Mouse (Mus musculus): Measurements from ENCODE around the gene Tor1aip1. TPM values are rescaled to one million over a fixed set of nuclear protein-coding genes. Genes with fewer than 3 reads are reported as not detected.

Tor1aip1 gene
- polyA plus RNA-seq, 1 experiment from 2014 or later: 44.1 TPM

- DNase-seq (ENCODE audit: low spot score): no peak
- Histone ChIP-seq H3K9ac (ENCODE audit: low read depth, low read length) (no peak overlapping the region), H3K9me3 (ENCODE audit: control insufficient read depth, low read length) (no peaks in the 10 kb centered on the region), H3K27ac (ENCODE audit: low read depth, low read length) (no peak overlapping the region), H3K36me3 (ENCODE audit: control insufficient read depth, insufficient read depth, low read length) (no peaks in the 10 kb centered on the region; the same call in 1 of the 2 replicates), H3K4me1 (replicated peaks; ENCODE audit: control insufficient read depth, insufficient read depth, low read length) (no peaks in the 10 kb centered on the region), H3K27me3 (ENCODE audit: control insufficient read depth, insufficient read depth, low read length) (no peaks in the 10 kb centered on the region), H3K4me3 (ENCODE audit: low read depth, low read length) (no peak overlapping the region), H3K4me2 (replicated peaks; ENCODE audit: low read depth, low read length) (no peak overlapping the region)
- 88% methylated on average over 8 of the region's 8 CpGs for WGBS
- ATAC-seq (ENCODE audit: low FRiP score): no peak
Observed at GRCm38 (mm10) chr1:156024831-156025503, 11.3 kb downstream of the Tor1aip1 start.

GRCm38 (mm10) chr1:156020402-156020801, 15.9 kb downstream of the Tor1aip1 start:
- no peak overlapping the region for H3K4me2 ChIP-seq (replicated peaks; ENCODE audit: low read depth, low read length)
- DNase-seq (ENCODE audit: low spot score) (no peak), ATAC-seq (ENCODE audit: low FRiP score) (no peak)
- WGBS: 100% methylated on average over 1 of the region's 1 CpGs
- H3K9ac ChIP-seq (ENCODE audit: low read depth, low read length): no peak overlapping the region
- no peak overlapping the region for H3K4me3 ChIP-seq (ENCODE audit: low read depth, low read length)
- no peaks in the 10 kb centered on the region for H3K27me3 ChIP-seq (ENCODE audit: control insufficient read depth, insufficient read depth, low read length)
- H3K27ac ChIP-seq (ENCODE audit: low read depth, low read length): no peak overlapping the region
- H3K9me3 ChIP-seq (ENCODE audit: control insufficient read depth, low read length): no peaks in the 10 kb centered on the region
- H3K36me3 ChIP-seq (ENCODE audit: control insufficient read depth, insufficient read depth, low read length): peaks cover 2% of the 10 kb centered on the region; the same call in 1 of the 2 replicates
- no peaks in the 10 kb centered on the region for H3K4me1 ChIP-seq (replicated peaks; ENCODE audit: control insufficient read depth, insufficient read depth, low read length)

GRCm38 (mm10) chr1:156019800-156020199, 16.5 kb downstream of the Tor1aip1 start:
- peaks cover 2% of the 10 kb centered on the region; the same call in 1 of the 2 replicates for H3K36me3 ChIP-seq (ENCODE audit: control insufficient read depth, insufficient read depth, low read length)
- H3K9me3 ChIP-seq (ENCODE audit: control insufficient read depth, low read length): no peaks in the 10 kb centered on the region
- H3K27ac ChIP-seq (ENCODE audit: low read depth, low read length): no peak overlapping the region
- H3K4me2 ChIP-seq (replicated peaks; ENCODE audit: low read depth, low read length): no peak overlapping the region
- no peaks in the 10 kb centered on the region for H3K27me3 ChIP-seq (ENCODE audit: control insufficient read depth, insufficient read depth, low read length)
- H3K4me1 ChIP-seq (replicated peaks; ENCODE audit: control insufficient read depth, insufficient read depth, low read length): no peaks in the 10 kb centered on the region
- WGBS: 100% methylated on average over 1 of the region's 1 CpGs
- H3K4me3 ChIP-seq (ENCODE audit: low read depth, low read length): no peak overlapping the region
- DNase-seq (ENCODE audit: low spot score) (no peak), ATAC-seq (ENCODE audit: low FRiP score) (no peak)
- H3K9ac ChIP-seq (ENCODE audit: low read depth, low read length): no peak overlapping the region

GRCm38 (mm10) chr1:156009003-156009402, 27.3 kb downstream of the Tor1aip1 start:
- ATAC-seq (ENCODE audit: low FRiP score): no peak
- H3K4me1 ChIP-seq (replicated peaks; ENCODE audit: control insufficient read depth, insufficient read depth, low read length): no peaks in the 10 kb centered on the region
- no peak overlapping the region for H3K4me2 ChIP-seq (replicated peaks; ENCODE audit: low read depth, low read length)
- WGBS: 97% methylated on average over 1 of the region's 1 CpGs
- no peak overlapping the region for H3K4me3 ChIP-seq (ENCODE audit: low read depth, low read length)
- H3K9me3 ChIP-seq (ENCODE audit: control insufficient read depth, low read length): no peaks in the 10 kb centered on the region
- H3K27me3 ChIP-seq (ENCODE audit: control insufficient read depth, insufficient read depth, low read length): no peaks in the 10 kb centered on the region
- no peak for DNase-seq (ENCODE audit: low spot score)
- H3K36me3 ChIP-seq (ENCODE audit: control insufficient read depth, insufficient read depth, low read length): peaks cover 2% of the 10 kb centered on the region; the same call in 1 of the 2 replicates
- H3K9ac ChIP-seq (ENCODE audit: low read depth, low read length): no peak overlapping the region
- no peak overlapping the region for H3K27ac ChIP-seq (ENCODE audit: low read depth, low read length)

- DNase-seq (ENCODE audit: low spot score) (no peak), ATAC-seq (ENCODE audit: low FRiP score) (no peak)
- no peaks in the 10 kb centered on the region for H3K9me3 ChIP-seq (ENCODE audit: control insufficient read depth, low read length)
- H3K9ac ChIP-seq (ENCODE audit: low read depth, low read length): no peak overlapping the region
- H3K27me3 ChIP-seq (ENCODE audit: control insufficient read depth, insufficient read depth, low read length): no peaks in the 10 kb centered on the region
- no peak overlapping the region for H3K4me3 ChIP-seq (ENCODE audit: low read depth, low read length)
- peaks cover 2% of the 10 kb centered on the region; the same call in 1 of the 2 replicates for H3K36me3 ChIP-seq (ENCODE audit: control insufficient read depth, insufficient read depth, low read length)
- no peak overlapping the region for H3K4me2 ChIP-seq (replicated peaks; ENCODE audit: low read depth, low read length)
- WGBS: 95% methylated on average over 11 of the region's 11 CpGs
- H3K27ac ChIP-seq (ENCODE audit: low read depth, low read length): no peak overlapping the region
- no peaks in the 10 kb centered on the region for H3K4me1 ChIP-seq (replicated peaks; ENCODE audit: control insufficient read depth, insufficient read depth, low read length)
Observed at GRCm38 (mm10) chr1:156005906-156006305, 30.4 kb downstream of the Tor1aip1 start.

GRCm38 (mm10) chr1:156003201-156003935, 32.9 kb downstream of the Tor1aip1 start:
- Histone ChIP-seq H3K4me2 (replicated peaks; ENCODE audit: low read depth, low read length) (no peak overlapping the region), H3K9me3 (ENCODE audit: control insufficient read depth, low read length) (no peaks in the 10 kb centered on the region), H3K27ac (ENCODE audit: low read depth, low read length) (no peak overlapping the region), H3K9ac (ENCODE audit: low read depth, low read length) (no peak overlapping the region), H3K36me3 (ENCODE audit: control insufficient read depth, insufficient read depth, low read length) (peaks cover 2% of the 10 kb centered on the region; the same call in 1 of the 2 replicates), H3K4me3 (ENCODE audit: low read depth, low read length) (no peak overlapping the region), H3K4me1 (replicated peaks; ENCODE audit: control insufficient read depth, insufficient read depth, low read length) (no peaks in the 10 kb centered on the region), H3K27me3 (ENCODE audit: control insufficient read depth, insufficient read depth, low read length) (no peaks in the 10 kb centered on the region)
- DNase-seq (ENCODE audit: low spot score): no peak
- WGBS: 91% methylated on average over 7 of the region's 7 CpGs
- no peak for ATAC-seq (ENCODE audit: low FRiP score)

- WGBS: 87% methylated on average over 8 of the region's 8 CpGs
- ATAC-seq (ENCODE audit: low FRiP score) (no peak), DNase-seq (ENCODE audit: low spot score) (no peak)
- Histone ChIP-seq H3K9me3 (ENCODE audit: control insufficient read depth, low read length) (no peaks in the 10 kb centered on the region), H3K27ac (ENCODE audit: low read depth, low read length) (no peak overlapping the region), H3K4me1 (replicated peaks; ENCODE audit: control insufficient read depth, insufficient read depth, low read length) (no peaks in the 10 kb centered on the region), H3K4me3 (ENCODE audit: low read depth, low read length) (no peak overlapping the region), H3K4me2 (replicated peaks; ENCODE audit: low read depth, low read length) (no peak overlapping the region), H3K9ac (ENCODE audit: low read depth, low read length) (no peak overlapping the region), H3K27me3 (ENCODE audit: control insufficient read depth, insufficient read depth, low read length) (no peaks in the 10 kb centered on the region), H3K36me3 (ENCODE audit: control insufficient read depth, insufficient read depth, low read length) (peaks cover 2% of the 10 kb centered on the region; the same call in 1 of the 2 replicates)
Observed at GRCm38 (mm10) chr1:156002366-156002765, 33.9 kb downstream of the Tor1aip1 start.

- Histone ChIP-seq H3K27ac (ENCODE audit: low read depth, low read length) (no peak overlapping the region), H3K27me3 (ENCODE audit: control insufficient read depth, insufficient read depth, low read length) (no peaks in the 10 kb centered on the region), H3K4me3 (ENCODE audit: low read depth, low read length) (no peak overlapping the region), H3K4me2 (replicated peaks; ENCODE audit: low read depth, low read length) (no peak overlapping the region), H3K4me1 (replicated peaks; ENCODE audit: control insufficient read depth, insufficient read depth, low read length) (no peaks in the 10 kb centered on the region), H3K9ac (ENCODE audit: low read depth, low read length) (no peak overlapping the region), H3K9me3 (ENCODE audit: control insufficient read depth, low read length) (no peaks in the 10 kb centered on the region), H3K36me3 (ENCODE audit: control insufficient read depth, insufficient read depth, low read length) (no peaks in the 10 kb centered on the region)
- ATAC-seq (ENCODE audit: low FRiP score) (no peak), DNase-seq (ENCODE audit: low spot score) (no peak)
- WGBS: 90% methylated on average over 2 of the region's 2 CpGs
Observed at GRCm38 (mm10) chr1:155995612-155996011, 40.7 kb downstream of the Tor1aip1 start.

- Histone ChIP-seq H3K4me1 (replicated peaks; ENCODE audit: control insufficient read depth, insufficient read depth, low read length) (no peaks in the 10 kb centered on the region), H3K4me2 (replicated peaks; ENCODE audit: low read depth, low read length) (no peak overlapping the region), H3K27me3 (ENCODE audit: control insufficient read depth, insufficient read depth, low read length) (no peaks in the 10 kb centered on the region), H3K4me3 (ENCODE audit: low read depth, low read length) (no peak overlapping the region), H3K9ac (ENCODE audit: low read depth, low read length) (no peak overlapping the region), H3K36me3 (ENCODE audit: control insufficient read depth, insufficient read depth, low read length) (no peaks in the 10 kb centered on the region), H3K27ac (ENCODE audit: low read depth, low read length) (no peak overlapping the region), H3K9me3 (ENCODE audit: control insufficient read depth, low read length) (no peaks in the 10 kb centered on the region)
- no peak for DNase-seq (ENCODE audit: low spot score)
- no peak for ATAC-seq (ENCODE audit: low FRiP score)
- 91% methylated on average over 2 of the region's 2 CpGs for WGBS
Observed at GRCm38 (mm10) chr1:155994524-155994923, 41.8 kb downstream of the Tor1aip1 start.

Measured in hindbrain, embryonic 11.5 days (tissue).